Mouse (Mus musculus): ENCODE results near the gene Tuba4a.

Tuba4a gene

DNA sequence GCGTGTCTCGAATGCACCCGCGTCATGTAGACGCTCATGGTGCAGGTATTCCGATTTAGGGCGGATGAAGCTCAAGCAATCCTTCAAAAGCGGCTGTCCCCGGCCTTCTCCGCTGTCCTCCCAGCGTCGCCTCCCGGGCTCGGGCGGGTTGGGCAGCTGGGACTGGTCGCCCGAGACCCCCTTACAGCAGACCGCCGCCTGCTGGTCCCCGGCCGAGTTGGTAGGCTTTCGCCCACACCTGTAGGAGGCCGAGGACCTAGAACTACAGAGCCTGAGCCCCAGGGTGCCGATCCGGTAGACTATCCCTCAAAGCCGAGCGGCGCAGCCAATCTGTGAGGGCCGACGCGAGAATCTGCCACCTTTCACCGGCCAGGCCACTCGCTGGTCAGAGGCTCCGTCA is at the start of gene Tuba4a:
Gene Tuba4a, minus strand, starts transcription at position 335 of the 400 bp plus-strand sequence.
- in situ Hi-C loops (cut with MboI; ENCODE audit: unreplicated experiment in 2 of 2), result no loop called here

DNA sequence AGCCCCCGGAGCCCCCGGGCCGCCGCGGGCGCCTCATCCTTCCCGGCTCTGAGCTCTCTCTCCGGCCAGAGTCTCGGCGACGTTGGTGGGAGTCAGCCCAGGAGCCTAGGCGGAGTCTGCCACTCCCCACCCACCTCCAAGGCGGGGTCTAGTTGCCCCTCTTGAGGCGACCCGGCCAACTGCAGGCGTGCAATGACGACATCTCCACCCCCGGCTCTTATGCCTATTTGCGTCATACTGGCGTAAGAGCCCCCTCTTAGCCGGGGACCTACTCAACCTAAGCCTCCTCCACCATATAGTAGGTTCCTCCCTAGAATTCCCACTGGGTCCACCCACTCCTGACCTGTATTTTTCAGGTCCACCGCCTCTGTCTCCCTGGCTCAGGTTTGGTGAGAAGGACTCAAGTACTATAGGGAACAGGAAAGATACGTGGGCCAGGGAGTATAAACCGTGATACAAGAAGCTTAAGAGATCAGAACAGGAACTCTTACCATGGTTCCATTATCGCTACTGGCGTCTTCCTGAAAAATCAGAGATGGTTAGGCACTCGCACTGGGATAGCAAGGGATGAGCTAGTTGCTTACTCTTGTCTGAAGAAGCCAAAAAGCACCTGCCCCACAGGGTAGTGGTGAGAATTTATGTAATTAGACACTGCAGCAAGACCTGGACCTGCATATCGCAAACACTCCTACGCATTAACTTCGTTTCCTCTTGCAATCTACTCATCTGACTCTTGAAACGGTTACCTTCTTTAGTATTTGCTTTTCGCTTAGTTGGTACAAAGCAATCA is 44.6 kb upstream of the Tuba4a start, which contains the start of gene Ptprn:
Gene Ptprn, minus strand, starts transcription at position 412 of the 790 bp plus-strand sequence.
- in situ Hi-C loops (cut with MboI; ENCODE audit: unreplicated experiment in 2 of 2), result no loop called here

DNA sequence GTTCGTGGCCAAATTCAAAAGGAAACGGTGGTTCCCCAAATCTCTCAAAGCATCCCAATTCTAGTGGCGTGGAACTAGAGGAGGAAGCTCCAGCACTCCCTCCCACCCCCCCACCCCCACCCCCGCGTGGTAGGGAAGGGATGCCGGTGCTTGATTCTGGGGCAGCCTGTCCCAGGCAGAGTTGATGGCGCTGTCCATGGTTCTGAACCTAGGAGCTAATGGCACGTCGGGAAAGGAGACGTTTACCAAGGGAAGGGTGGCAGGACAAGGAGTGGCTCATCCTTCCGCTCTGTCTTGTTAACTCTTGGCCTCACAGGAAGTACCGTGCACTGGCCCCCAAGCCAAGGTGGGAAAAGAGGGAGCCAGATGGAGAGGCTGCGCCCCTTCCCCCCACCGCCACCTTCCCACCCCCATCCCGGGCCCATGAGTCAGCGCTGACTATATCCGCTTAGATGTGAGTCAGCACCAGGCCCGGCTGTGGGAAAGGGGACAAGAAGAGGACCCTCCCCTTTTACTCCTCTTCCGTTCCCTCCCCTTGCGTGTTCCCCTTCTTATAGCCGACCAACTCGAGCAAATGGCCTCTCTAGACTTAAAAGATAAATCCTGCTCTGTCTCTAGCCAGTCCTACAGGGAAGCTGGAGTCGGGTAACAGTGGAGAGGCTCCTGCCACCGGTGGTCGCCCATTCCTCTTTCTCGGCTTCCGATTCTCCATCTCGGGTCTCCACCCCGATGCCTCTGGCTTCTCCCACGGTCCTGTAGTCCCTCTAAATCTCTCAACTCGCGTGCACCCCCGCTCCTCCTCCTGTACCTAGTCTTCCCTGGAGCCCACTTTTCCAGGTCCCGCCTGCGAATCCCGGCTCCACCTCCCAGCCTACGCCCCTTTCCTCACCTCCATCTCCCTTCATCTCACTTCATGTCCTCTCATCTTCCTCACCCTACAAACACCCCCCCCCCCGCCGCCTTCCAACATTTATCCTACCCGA is 43.6 kb upstream of the Tuba4a start:
- in situ Hi-C loops (cut with MboI; ENCODE audit: unreplicated experiment in 2 of 2), result no loop called here

DNA sequence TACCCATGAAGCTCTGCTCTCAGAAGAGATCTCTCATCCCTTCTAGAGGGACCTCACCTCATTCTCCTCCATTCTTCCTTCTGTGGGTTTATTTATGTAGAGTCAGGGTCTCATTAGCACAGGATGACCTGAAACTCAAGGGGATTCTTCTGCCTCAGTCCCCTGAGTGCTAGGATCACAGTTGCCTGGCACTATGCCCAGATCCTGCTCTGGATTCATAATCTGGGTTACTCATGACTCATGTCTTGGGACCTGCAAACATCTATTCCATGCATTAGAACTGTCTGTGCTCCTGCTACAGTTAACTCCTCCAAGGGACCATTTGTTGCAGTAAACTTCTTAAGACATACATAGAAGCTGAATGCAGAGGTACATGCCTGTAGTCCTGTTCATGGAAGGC is 41.6 kb upstream of the Tuba4a start:
- in situ Hi-C loops (cut with MboI; ENCODE audit: unreplicated experiment in 2 of 2), result no loop called here

DNA sequence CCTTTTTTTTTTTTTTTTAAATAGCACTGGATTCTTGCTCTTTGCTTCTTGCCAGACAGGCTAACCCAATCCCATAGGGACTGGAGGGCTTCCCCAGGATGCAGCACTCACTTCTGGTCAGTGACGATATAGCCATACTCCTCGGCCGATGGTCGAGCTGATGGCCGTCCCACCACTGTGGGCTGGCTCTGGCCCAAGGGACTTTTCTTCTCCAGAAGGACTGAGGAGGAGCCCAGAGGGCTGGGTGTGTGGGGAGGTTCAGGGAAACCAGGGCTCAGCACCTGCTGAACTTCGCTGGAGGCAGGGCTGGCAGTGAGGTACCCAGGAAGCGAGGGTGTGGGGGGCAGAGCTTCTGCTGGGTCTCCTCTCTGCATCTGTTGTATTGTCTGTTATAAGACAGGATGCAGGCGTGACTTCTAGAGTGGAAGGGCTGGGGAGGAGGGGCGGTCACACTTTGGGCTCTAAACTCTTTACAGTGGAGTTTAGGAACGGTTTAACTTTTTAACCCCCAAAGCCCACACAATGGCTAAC is 35.9 kb upstream of the Tuba4a start:
- in situ Hi-C loops (cut with MboI; ENCODE audit: unreplicated experiment in 2 of 2), result loop anchor here (10.0 kb wide), 2 partner anchors 59 to 209 kb away; partner anchors contain the start of gene Dnpep (in 1 of the 2)

DNA sequence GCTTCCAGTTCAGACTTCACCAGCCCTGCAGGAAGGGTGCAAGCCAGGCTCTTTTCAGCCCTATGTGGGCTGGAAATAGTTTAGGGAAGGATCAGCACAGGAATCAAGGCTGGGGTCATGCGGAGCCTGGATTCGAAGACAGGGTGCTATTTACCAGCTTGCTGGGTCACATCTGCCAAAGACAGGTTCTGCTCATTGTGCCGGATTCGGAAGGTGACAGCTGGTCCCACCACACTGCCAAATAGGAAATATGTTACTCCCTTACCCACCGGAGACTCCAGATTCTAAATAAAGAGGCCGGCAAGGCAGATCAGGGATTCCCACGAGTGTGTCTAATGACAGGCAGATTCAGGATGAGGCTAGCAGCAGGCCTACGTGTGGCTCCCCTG is 35.0 kb upstream of the Tuba4a start:
- in situ Hi-C loops (cut with MboI; ENCODE audit: unreplicated experiment in 2 of 2), result loop anchor here (5.0 to 10.0 kb wide), 4 partner anchors 60 to 210 kb away; partner anchors contain the start of genes Abcb6 (in 2 of the 2) and Dnpep (in 2 of the 2)

DNA sequence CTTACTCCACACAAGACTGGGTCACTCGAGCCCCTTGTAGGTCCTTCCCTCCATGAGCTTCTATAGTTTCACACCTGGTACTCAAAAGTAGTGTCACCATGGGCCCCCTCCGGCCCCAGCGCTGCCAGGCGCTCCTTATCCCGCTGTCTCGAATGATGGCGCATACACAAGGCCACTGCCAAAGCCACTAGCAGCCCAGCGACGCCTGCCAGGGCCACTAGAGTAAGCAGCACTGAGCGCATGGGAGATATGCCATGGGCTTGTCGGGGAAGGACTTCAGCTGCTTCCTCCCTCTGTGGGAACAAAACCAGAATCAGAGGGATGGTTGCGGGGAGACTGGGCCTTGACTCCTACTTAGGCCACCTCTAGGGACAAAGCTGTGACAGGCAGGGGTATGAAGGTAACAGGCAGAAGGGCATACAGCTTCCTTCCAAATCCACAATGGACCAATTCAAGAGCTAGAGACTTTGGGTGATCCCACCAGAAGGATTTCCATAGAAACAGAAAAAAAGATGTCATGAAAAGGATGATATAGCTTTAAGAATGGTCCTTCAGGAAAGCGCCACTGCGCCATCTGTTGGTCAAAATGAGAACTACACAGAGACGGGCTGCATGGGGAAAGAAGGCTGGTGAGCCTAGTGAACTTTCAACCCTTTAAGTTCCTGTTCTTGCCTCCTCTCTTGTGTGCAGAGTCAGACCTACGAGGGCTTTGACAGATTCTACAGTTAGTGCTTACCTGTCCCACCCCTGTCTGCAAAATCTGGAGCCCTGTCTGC is 34.4 kb upstream of the Tuba4a start:
- in situ Hi-C loops (cut with MboI; ENCODE audit: unreplicated experiment in 2 of 2), result loop anchor here (5.0 to 10.0 kb wide), 4 partner anchors 61 to 211 kb away; partner anchors contain the start of genes Abcb6 (in 2 of the 2) and Dnpep (in 2 of the 2)

DNA sequence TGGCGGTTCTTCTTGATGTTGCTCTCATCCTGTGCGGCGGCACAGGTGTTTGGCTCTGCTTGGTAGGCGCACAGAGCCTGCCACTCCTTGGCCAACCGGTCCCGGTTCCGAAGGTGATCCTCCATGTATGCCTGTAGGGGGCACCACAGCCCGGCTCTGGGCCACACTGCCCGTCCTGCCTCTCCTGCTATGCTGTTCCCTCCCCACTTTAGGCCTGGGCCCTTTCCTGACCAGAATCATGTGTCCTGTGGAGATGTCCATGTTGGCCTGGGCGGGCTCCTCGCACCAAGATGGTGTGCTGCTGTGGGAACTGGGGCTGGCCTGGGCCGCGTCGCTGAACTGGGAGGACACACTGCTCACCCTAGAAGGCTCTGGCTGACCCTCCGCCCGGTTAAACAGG is 33.4 kb upstream of the Tuba4a start:
- in situ Hi-C loops (cut with MboI; ENCODE audit: unreplicated experiment in 2 of 2), result loop anchor here (5.0 to 10.0 kb wide), 4 partner anchors 62 to 212 kb away; partner anchors contain the start of genes Abcb6 (in 2 of the 2) and Dnpep (in 2 of the 2)

DNA sequence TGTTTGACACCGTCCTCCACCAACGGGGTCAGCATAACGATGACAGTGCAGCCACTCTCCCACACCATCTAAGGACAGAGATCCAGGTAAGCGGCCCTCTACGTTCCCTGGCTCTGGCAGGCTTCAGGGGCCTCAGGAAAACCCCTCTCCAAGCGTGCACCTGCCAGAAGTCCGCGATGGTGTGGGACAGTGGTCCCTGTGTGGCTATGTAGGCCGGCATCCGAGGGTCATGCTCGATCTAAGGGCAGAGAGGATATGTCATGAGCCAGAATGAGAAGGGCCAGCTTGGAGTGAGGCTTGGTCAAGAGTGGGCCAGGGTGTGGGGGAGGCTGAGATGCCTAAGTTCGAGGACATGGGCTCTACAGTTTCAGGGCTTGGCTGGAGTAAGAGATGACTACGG is 32.6 kb upstream of the Tuba4a start:
- in situ Hi-C loops (cut with MboI; ENCODE audit: unreplicated experiment in 2 of 2), result loop anchor here (5.0 to 10.0 kb wide), 4 partner anchors 62 to 212 kb away; partner anchors contain the start of genes Abcb6 (in 2 of the 2) and Dnpep (in 2 of the 2)

DNA sequence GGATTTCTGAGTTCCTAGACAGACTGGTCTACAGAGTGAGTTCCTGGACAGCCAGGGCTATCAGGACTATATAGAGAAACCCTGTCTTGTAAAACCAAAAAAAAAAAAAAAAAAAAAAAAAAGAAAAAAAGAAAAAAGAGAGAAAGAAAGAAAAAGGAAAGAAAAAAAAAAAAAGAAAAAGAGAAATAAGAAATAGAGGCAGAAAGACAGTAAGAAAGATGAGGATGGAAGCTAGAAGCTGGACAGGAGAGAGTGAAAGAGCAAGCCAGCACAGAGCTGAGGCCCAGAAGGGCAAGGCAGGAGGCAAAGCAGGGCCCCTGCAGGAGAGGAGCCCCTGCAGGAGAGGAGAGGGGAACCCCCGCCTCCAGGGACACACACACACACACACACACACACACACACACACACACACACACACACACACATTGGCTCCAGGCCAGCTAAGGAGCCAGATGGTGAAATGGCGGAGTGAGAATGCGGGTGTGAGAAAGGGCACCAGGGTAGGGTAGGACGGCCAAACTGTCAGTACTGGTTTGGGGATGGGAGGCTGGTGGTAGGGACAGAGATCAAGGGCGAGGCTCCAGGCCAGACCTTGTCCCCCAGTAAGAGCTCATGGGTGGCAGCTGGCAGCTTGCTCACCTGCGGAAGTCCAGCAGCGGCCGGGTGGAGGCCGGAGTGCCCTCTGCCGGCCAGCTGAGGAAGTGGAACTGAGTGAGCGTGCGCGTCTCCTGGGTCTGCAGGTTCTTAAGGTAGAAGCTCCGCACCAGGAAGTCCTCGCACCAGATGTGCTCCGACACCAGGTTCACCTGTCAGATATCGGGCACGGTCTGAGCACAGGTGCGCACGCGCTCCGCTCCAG is 31.7 kb upstream of the Tuba4a start:
- in situ Hi-C loops (cut with MboI; ENCODE audit: unreplicated experiment in 2 of 2), result loop anchor here (5.0 to 10.0 kb wide), 4 partner anchors 63 to 213 kb away; partner anchors contain the start of genes Abcb6 (in 2 of the 2) and Dnpep (in 2 of the 2)

DNA sequence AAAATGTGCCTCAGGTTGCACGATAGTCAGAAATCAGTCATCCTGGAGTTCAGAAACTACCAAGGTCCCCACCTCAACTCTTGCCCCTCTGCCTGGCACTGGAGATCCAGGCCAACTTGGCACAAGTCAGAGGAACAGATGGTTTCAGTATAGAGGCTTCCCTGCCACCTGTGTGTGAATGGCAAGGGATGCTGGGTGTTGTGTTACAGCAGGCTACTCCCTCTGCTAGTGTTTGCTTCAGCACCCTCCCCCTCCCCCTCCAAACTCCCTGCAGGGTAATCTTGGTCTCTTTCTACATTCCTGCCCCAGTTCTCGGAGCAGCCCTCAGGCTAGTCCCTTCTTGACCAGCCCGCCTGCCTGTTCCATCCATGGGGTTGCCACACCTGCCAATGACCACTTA is 30.8 kb upstream of the Tuba4a start:
- in situ Hi-C loops (cut with MboI; ENCODE audit: unreplicated experiment in 2 of 2), result loop anchor here (5.0 to 10.0 kb wide), 4 partner anchors 64 to 214 kb away; partner anchors contain the start of genes Abcb6 (in 2 of the 2) and Dnpep (in 2 of the 2)

DNA sequence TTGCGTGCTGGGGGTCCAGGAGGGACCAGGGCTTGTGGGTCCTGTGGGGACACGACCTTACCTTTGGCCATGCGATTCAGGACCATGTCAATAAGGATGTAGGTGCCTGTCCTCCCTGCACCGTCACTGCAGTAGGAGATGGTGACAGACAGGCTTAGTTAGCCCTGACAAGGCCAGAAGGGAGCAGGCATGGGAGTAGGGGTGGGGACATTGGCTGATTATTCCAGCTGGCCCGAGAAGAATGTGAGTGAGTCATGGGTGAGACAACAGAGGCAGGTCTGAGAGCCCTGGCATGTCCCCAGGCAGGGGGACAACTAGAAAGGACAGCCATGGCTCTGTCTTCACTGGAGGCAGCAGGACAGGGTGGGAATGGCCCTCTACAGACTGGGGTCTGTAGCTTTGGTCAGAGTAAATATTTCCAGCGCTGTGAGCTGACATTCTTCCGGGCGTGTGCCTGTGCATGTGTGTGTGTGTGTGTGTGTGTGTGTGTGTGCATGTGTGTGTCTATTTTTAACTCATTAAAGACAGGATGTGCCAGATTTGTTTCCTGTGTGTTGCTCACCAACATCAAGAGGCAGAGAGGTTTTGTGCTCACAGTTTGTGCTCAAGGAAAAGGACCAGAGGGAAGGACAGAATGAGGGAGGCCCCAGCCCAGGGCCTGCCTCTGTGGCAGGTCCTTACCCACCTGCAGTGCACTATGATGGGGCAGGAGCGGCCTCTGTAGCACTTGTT is 28.5 kb upstream of the Tuba4a start:
- in situ Hi-C loops (cut with MboI; ENCODE audit: unreplicated experiment in 2 of 2), result loop anchor here in 1 of 2 experiments (25.0 kb wide), 1 partner anchor 461 kb away; the partner anchor contains the start of gene Wnt10a

DNA sequence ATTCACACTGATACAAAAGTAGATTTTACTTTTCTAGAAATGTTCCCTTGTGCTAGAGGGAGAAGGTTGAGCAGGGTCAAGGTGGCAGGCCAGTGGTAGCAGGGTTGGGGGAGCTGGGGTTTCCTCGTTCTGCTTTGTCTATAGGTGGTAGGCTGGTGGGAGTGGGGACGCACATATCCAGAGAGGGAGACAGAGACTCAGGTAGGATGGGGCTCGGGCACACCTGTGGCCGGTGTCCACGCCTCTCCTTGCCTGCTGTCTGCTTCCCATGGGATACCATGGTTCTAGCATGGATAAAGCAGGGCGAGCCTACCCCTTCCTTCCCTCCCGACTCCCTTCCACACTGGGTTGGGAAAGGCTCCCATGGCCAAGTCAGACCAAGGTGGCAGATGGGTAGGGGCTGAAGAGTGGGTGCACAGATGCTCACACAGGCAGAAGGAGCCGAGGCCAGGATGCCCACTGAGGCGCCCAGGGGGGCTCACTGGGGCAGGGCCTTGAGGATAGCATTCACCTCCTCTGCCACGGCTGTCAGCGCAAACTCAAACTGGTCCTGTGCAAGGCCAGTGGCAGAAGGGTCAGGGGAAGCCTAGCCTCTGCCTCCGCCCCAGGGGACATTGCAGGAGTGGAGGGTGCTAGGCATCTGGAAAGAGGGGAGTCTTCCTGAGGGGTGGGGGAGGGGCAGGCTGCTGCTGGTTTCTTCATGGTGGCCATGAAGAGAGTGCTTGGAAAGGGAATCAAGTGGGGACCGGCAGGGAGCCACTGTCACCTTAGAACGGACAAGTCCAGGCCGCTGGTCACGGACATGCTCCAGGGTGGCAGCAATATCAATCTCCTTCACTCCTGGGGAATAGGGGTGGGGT is 27.6 kb upstream of the Tuba4a start:
- in situ Hi-C loops (cut with MboI; ENCODE audit: unreplicated experiment in 2 of 2), result loop anchor here in 1 of 2 experiments (25.0 kb wide), 1 partner anchor 460 kb away; the partner anchor contains the start of gene Wnt10a

DNA sequence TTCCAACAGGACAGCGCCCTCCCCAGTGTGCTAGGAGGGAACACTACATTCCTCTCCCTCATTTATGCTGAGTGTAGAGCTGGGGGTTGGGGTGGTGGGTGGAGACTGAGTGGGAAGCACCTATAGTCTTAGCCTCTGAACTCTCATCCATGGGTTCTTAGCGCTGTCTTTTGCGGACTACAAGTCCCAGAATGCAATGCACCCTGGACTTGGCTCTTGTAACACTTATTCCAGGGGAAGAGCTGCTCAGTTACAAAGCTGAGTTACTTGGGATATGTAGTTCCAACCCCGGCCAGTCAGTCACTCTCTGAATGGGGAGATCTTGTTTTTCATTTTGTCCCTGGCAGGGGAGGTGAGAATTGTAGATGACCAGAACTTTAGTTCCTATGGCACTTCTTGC is 25.2 kb upstream of the Tuba4a start:
- in situ Hi-C loops (cut with MboI; ENCODE audit: unreplicated experiment in 2 of 2), result loop anchor here in 1 of 2 experiments (25.0 kb wide), 1 partner anchor 458 kb away; the partner anchor contains the start of gene Wnt10a

DNA sequence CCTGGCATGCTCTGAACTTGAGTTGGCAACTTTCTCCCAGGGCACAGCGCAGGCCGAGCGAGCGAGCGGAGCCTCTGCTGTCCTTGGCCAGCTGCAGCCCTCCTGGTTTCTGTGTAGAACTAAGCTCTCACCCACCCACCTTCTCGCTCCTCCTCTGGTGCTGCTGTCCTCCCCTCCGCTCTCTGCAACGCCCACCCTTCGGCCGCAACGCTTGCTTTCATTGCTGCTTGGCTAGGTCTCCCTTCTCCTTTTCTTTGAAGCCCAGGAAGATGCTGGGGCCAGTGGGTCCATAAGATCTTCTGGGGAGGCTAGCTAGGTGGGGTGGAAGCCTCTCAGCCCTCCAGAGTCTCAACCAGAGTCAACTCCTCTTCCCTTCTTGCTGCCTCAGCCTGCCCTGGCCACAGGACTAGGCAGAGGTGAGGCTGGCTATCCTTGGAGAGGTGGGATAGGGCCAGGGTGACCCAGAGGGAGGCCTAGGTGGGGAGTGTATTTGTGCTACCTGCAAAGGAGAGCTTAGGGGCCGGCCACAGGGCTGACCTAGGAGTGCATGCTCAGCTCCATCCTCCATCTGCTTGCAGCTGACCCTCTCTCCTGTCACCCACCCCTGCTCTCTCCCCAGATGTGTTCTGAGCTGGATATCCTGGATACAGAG is 24.6 kb upstream of the Tuba4a start:
- in situ Hi-C loops (cut with MboI; ENCODE audit: unreplicated experiment in 2 of 2), result loop anchor here in 1 of 2 experiments (25.0 kb wide), 1 partner anchor 457 kb away; the partner anchor contains the start of gene Wnt10a

DNA sequence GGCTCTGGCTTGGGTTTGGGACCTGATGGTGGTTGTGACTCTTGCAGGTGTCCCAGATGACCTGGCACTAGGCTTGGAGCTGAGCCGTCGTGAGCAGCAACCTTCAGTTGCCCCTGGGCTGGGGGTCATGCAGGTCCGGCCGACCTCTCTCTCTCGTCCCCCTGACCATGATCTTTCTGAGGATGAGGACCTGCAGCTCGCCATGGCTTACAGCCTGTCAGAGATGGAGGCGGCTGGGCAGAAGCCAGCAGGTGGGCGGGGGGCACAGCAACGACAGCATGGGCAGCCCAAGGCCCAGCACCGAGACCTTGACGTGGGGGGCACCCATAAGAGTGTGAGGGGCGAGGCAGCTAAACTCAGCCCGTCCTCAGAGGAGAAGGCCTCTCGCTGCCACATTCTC is 23.7 kb upstream of the Tuba4a start:
- in situ Hi-C loops (cut with MboI; ENCODE audit: unreplicated experiment in 2 of 2), result loop anchor here in 1 of 2 experiments (25.0 kb wide), 1 partner anchor 456 kb away; the partner anchor contains the start of gene Wnt10a
